Mouse (Mus musculus): ENCODE measurements around the gene Gigyf1. TPM values are rescaled to one million over a fixed set of nuclear protein-coding genes. Genes with fewer than 3 reads are reported as not detected.

Gigyf1 gene
- polyA plus RNA-seq, 2 experiments = 2.1 to 5.7 TPM

DNA sequence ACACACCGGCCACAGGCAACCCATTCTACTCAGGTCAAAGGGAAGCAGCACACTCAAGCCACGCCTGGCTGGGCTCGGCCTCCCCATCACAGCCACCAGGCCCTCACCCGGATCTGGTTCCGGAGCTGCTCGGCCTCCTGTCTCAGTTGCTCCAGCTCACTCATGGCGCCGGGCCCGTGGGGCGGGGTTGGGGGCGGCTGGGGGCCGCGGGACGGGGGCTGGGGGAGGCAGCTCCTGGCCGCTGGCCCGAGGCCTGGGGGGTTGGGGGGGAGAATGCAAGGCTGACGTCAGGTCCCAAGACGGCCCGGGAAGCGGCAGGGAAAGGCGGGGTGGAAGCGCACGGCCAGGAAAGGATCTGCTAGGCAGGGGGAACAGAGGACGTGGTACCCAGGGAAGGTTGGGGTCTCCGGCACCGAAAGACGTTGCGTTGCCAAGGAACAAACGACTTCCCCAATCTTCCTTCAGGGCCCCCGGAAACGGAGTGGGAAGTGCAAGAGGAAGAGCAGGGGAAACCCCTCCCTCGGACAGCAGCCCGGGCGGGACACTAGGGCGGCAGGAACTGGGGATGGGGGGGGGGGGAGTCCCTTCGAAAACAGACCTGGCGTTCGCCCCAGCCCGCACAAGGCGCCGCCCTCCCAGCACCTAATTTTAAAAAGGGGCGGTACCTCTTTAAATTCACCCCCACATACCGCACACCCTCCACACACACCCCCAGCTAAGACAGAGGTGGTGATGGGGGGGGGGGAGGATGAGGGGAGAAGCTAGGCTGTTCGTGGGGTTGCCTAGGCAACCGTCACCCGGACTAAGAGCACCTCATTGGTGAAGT lies 12.5 kb downstream of the Gigyf1 start:
- no peaks in the 10 kb centered on the region for H3K27me3 ChIP-seq (ENCODE audit: control insufficient read depth, insufficient read depth, low read length)
- H3K9ac ChIP-seq (replicated peaks) = peak overlapping the region; percentile 95
- peaks cover 4 to 13% of the 10 kb centered on the region in 2 experiments; a peak in 3 of 4 replicates for H3K4me1 ChIP-seq (replicated peaks; ENCODE audit: control insufficient read depth in 2 of 2, insufficient read depth in 2 of 2, low read length in 1 of 2)
- peak overlapping the region; percentile 68 to 95 for H3K4me3 ChIP-seq (ENCODE audit: insufficient read depth in 1 of 2, low read depth in 2 of 2, low read length in 2 of 2)
- DNase-seq (ENCODE audit: low read depth in 3 of 3, low spot score in 3 of 3) (peak in 1 of 3 experiments; percentile 48), ATAC-seq (ENCODE audit: insufficient read depth) (peak; percentile 2)
- H3K36me3 ChIP-seq (replicated peaks; ENCODE audit: control insufficient read depth, insufficient read depth, low read depth) = peaks cover 32% of the 10 kb centered on the region
- WGBS (ENCODE audit: insufficient replicate concordance) = 8% methylated on average over 41 of the region's 46 CpGs
- H3K9me3 ChIP-seq (ENCODE audit: control insufficient read depth, low read length) = no peaks in the 10 kb centered on the region
- no peak overlapping the region for H3K27ac ChIP-seq
- no peak for TF ChIP-seq EP300 (IDR thresholded peaks at IDR 0.05; ENCODE audit: low read depth)
- TF ChIP-seq CTCF (IDR thresholded peaks at IDR 0.05; ENCODE audit: low read depth) = no peak
- H3K4me2 ChIP-seq (ENCODE audit: low read depth) = peak overlapping the region; percentile 90

DNA sequence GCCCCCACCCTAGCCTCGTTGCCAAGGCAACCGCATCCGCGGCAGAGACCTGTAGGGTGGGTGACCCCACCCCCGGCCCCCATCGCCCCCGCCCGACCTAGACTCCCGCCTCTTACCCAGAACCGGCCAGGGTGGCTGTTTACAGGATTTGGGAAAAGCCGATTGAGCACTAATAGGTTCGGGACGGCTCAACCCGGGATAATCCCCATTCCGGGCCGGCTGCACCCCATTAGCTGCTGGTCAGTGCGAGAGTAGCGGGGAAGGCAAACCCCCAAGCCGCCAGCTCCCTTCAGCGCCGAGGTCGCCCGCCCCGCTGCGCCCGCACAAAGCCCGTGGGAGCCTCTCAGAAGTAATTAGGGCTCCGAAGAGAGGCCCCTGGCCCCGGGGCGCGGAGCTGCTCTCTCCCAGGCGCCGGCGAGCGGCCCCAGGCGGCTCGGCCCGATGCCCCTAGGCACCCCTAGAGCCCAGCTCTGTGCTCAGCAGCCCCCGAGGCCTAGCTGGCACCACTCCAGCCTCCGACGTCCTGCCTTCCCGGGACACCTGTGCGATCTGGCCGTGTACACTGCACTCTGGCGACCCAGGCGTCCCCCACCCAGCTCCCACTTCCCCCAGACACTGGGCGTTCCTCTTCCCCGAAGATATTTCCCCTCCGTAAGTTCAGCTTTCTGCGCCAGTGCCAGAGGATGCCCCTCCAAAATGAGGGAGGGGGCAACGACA lies 13.2 kb downstream of the Gigyf1 start:
- peak overlapping the region; percentile 90 for H3K4me2 ChIP-seq (ENCODE audit: low read depth)
- 1% methylated on average over 51 of the region's 51 CpGs for WGBS (ENCODE audit: insufficient replicate concordance)
- H3K27me3 ChIP-seq (ENCODE audit: control insufficient read depth, insufficient read depth, low read length) = no peaks in the 10 kb centered on the region
- H3K9me3 ChIP-seq (ENCODE audit: control insufficient read depth, low read length) = no peaks in the 10 kb centered on the region
- H3K36me3 ChIP-seq (replicated peaks; ENCODE audit: control insufficient read depth, insufficient read depth, low read depth) = peaks cover 32% of the 10 kb centered on the region
- TF ChIP-seq EP300 (IDR thresholded peaks at IDR 0.05; ENCODE audit: low read depth) (no peak), CTCF (IDR thresholded peaks at IDR 0.05; ENCODE audit: low read depth) (no peak)
- peak overlapping the region; percentile 68 to 95 for H3K4me3 ChIP-seq (ENCODE audit: insufficient read depth in 1 of 2, low read depth in 2 of 2, low read length in 2 of 2)
- H3K4me1 ChIP-seq (replicated peaks; ENCODE audit: control insufficient read depth in 2 of 2, insufficient read depth in 2 of 2, low read length in 1 of 2) = peaks cover 4 to 9% of the 10 kb centered on the region in 2 experiments; a peak in 3 of 4 replicates
- peak overlapping the region; percentile 95 for H3K9ac ChIP-seq (replicated peaks)
- H3K27ac ChIP-seq = peak overlapping the region; percentile 74
- peak; percentile 9 for ATAC-seq (ENCODE audit: insufficient read depth)
- no peak for DNase-seq (ENCODE audit: low read depth in 3 of 3, low spot score in 3 of 3)

DNA sequence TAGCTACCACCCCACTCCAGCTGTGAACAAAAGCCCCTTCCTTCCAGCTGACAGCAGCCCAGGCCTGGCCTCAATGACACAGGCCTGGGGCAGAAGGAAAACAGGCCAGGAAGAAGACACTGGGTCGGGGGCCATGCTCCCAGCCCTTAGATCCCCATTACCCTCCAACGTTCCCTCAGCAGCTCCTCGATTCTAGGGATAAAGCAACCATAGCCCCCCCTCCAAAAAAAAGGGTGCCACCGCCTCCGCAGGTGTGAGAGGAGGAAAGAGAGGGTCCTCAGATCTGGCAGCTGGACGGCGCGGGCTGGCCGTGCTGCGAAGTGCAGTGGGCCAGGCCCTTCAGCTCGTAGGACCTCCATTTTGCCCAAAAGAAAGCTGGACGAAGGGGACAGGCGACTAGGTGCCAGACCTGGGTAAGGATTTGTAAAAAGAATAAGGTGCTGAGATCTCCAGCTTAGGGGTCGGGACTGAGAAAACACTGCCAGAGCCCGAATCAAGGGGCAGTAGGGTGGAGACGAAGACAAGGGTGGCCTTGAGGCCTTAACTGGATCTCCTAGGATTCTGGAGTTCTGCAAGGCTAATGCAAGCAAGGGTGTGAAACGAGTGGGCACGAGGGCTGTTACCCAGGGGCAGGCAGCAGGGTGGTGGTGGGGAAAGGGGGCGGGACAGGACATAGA lies 13.9 kb downstream of the Gigyf1 start:
- Histone ChIP-seq H3K27ac (peak overlapping the region; percentile 74), H3K9me3 (ENCODE audit: control insufficient read depth, low read length) (no peaks in the 10 kb centered on the region), H3K4me2 (ENCODE audit: low read depth) (peak overlapping the region; percentile 90), H3K4me3 (ENCODE audit: insufficient read depth in 1 of 2, low read depth in 2 of 2, low read length in 2 of 2) (peak overlapping the region; percentile 68 to 95), H3K36me3 (replicated peaks; ENCODE audit: control insufficient read depth, insufficient read depth, low read depth) (peaks cover 29% of the 10 kb centered on the region), H3K4me1 (replicated peaks; ENCODE audit: control insufficient read depth in 2 of 2, insufficient read depth in 2 of 2, low read length in 1 of 2) (peaks cover 4 to 9% of the 10 kb centered on the region in 2 experiments; a peak in 3 of 4 replicates), H3K27me3 (ENCODE audit: control insufficient read depth, insufficient read depth, low read length) (no peaks in the 10 kb centered on the region), H3K9ac (replicated peaks) (peak overlapping the region; percentile 95)
- no peak for TF ChIP-seq CTCF (IDR thresholded peaks at IDR 0.05; ENCODE audit: low read depth)
- WGBS (ENCODE audit: insufficient replicate concordance) = under 1% methylated on average over 19 of the region's 19 CpGs
- no peak for DNase-seq (ENCODE audit: low read depth in 3 of 3, low spot score in 3 of 3)
- no peak for ATAC-seq (ENCODE audit: insufficient read depth)

DNA sequence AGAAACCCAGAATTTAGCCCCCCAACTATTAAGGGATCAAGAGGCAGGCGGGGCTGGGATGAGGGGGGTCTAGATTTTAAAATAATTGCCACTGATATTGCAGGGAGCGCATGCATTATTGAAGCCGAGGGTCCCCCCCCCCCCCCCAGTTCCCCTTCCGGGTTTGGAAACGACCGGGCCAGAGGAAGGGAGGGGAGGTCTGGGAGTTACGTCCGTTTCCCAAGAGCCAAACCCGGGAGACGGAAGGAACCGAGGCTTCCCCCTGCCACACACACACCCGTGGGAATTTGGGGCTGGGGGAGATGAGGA lies 14.4 kb downstream of the Gigyf1 start:
- peak overlapping the region; percentile 68 to 95 for H3K4me3 ChIP-seq (ENCODE audit: insufficient read depth in 1 of 2, low read depth in 2 of 2, low read length in 2 of 2)
- peak overlapping the region; percentile 95 for H3K9ac ChIP-seq (replicated peaks)
- no peaks in the 10 kb centered on the region for H3K27me3 ChIP-seq (ENCODE audit: control insufficient read depth, insufficient read depth, low read length)
- H3K4me2 ChIP-seq (ENCODE audit: low read depth) = peak overlapping the region; percentile 90
- no peak for TF ChIP-seq CTCF (IDR thresholded peaks at IDR 0.05; ENCODE audit: low read depth)
- TF ChIP-seq EP300 (IDR thresholded peaks at IDR 0.05; ENCODE audit: low read depth) = no peak
- peak overlapping the region; percentile 74 for H3K27ac ChIP-seq
- peak; percentile 34 for ATAC-seq (ENCODE audit: insufficient read depth)
- H3K36me3 ChIP-seq (replicated peaks; ENCODE audit: control insufficient read depth, insufficient read depth, low read depth) = peaks cover 24% of the 10 kb centered on the region
- WGBS (ENCODE audit: insufficient replicate concordance) = 0% methylated on average over 11 of the region's 12 CpGs
- H3K9me3 ChIP-seq (ENCODE audit: control insufficient read depth, low read length) = no peaks in the 10 kb centered on the region
- H3K4me1 ChIP-seq (replicated peaks; ENCODE audit: control insufficient read depth in 2 of 2, insufficient read depth in 2 of 2, low read length in 1 of 2) = peaks cover 4 to 9% of the 10 kb centered on the region in 2 experiments; a peak in 3 of 4 replicates
- DNase-seq (ENCODE audit: low read depth in 3 of 3, low spot score in 3 of 3) = no peak
